Mouse (Mus musculus) MEL (cell line): ENCODE measurements around the gene Faim2. TPM values are rescaled to one million over a fixed set of nuclear protein-coding genes. Genes with fewer than 3 reads are reported as not detected.

Source experiments
- DNase-seq: peaks from one replicate; pipeline ENCODE4 v3.0.0; 2011; ENCODE audit warnings: low read depth, low spot score
- H3K27ac ChIP-seq: 2 replicates; pipeline ENCODE4 v1.5.1; 2012; ENCODE audit warnings: low read depth, mild to moderate bottlenecking, control low read depth, low read length, moderate library complexity; ENCODE audit not compliant: control insufficient read depth
- H3K27me3 ChIP-seq, 2 experiments: fragments of 150-350 bp in 1 of 2; sonication (generic) in 1 of 2; 2 replicates each; pipeline ENCODE4 v1.6.1; 2012; ENCODE audit warnings: low read length in 2 of 2, mild to moderate bottlenecking in 2 of 2, improper control_type of control experiment in 1 of 2, moderate library complexity in 1 of 2; ENCODE audit not compliant: insufficient read depth in 2 of 2, control insufficient read depth in 1 of 2
- H3K36me3 ChIP-seq, 2 experiments: 2 replicates each; pipeline ENCODE4 v1.6.1; 2012 to 2014; ENCODE audit warnings: low read length in 2 of 2, improper control_type of control experiment in 1 of 2, inconsistent platforms in 1 of 2, mild to moderate bottlenecking in 1 of 2; ENCODE audit not compliant: insufficient read depth in 2 of 2, control insufficient read depth in 1 of 2
- H3K4me1 ChIP-seq, 2 experiments: fragments of 150-350 bp in 1 of 2; sonication (generic) in 1 of 2; 2 replicates each; pipeline ENCODE4 v1.6.1; 2012; ENCODE audit warnings: low read length in 2 of 2, improper control_type of control experiment in 1 of 2, mild to moderate bottlenecking in 1 of 2; ENCODE audit not compliant: insufficient read depth in 2 of 2, control insufficient read depth in 1 of 2
- H3K4me3 ChIP-seq, 2 experiments: fragments of 150-350 bp in 1 of 2; sonication (generic) in 1 of 2; 2 replicates each; pipeline ENCODE4 v1.5.1; 2012; ENCODE audit warnings: low read depth in 2 of 2, low read length in 2 of 2, mild to moderate bottlenecking in 2 of 2, moderate library complexity in 2 of 2, control low read depth in 1 of 2, improper control_type of control experiment in 1 of 2; ENCODE audit not compliant: control insufficient read depth in 1 of 2, insufficient read depth in 1 of 2
- H3K79me2 ChIP-seq: 2 replicates; pipeline ENCODE4 v1.6.1; 2012; ENCODE audit warnings: mild to moderate bottlenecking, low read length, moderate library complexity; ENCODE audit not compliant: control insufficient read depth, poor library complexity, insufficient read depth
- H3K9ac ChIP-seq: 2 replicates; pipeline ENCODE4 v1.6.1; 2012; ENCODE audit warnings: low read depth, mild to moderate bottlenecking, control low read depth, low read length, moderate library complexity; ENCODE audit not compliant: control insufficient read depth, poor library complexity, severe bottlenecking
- H3K9me3 ChIP-seq: fragments of 150-350 bp; sonication (generic); replicated peaks from 2 replicates; pipeline ENCODE4 v1.6.1; 2012; ENCODE audit warnings: mild to moderate bottlenecking, low read length, improper control_type of control experiment, moderate library complexity; ENCODE audit not compliant: insufficient read depth
- CTCF ChIP-seq, 3 experiments: IDR thresholded peaks in 2 of 3; conservative IDR thresholded peaks in 1 of 3; 2 replicates each; pipeline ENCODE4 v1.5.1; 2011 to 2012; ENCODE audit warnings: low read length in 3 of 3, low read depth in 2 of 3, mild to moderate bottlenecking in 2 of 3, improper control_type of control experiment in 1 of 3, inconsistent platforms in 1 of 3, mixed read lengths in 1 of 3, moderate library complexity in 1 of 3; ENCODE audit not compliant: control insufficient read depth in 1 of 3, insufficient read depth in 1 of 3, poor library complexity in 1 of 3, severe bottlenecking in 1 of 3
- ELF1 ChIP-seq: IDR thresholded peaks from 2 replicates; pipeline ENCODE4 v1.6.1; 2014; ENCODE audit warnings: low read depth, mild to moderate bottlenecking, inconsistent platforms, low read length, improper control_type of control experiment, moderate library complexity
- EP300 ChIP-seq, 2 experiments: IDR thresholded peaks; 2 replicates each; pipeline ENCODE4 v1.6.1; 2011; ENCODE audit warnings: improper control_type of control experiment in 2 of 2, low read length in 2 of 2, low read depth in 1 of 2, mild to moderate bottlenecking in 1 of 2
- ETS1 ChIP-seq: IDR thresholded peaks from 2 replicates; pipeline ENCODE4 v1.6.1; 2012; ENCODE audit warnings: low read depth, mild to moderate bottlenecking, inconsistent platforms, low read length, improper control_type of control experiment, moderate library complexity
- GABPA ChIP-seq: IDR thresholded peaks from 2 replicates; pipeline ENCODE4 v1.6.1; 2012; ENCODE audit warnings: low read depth, mild to moderate bottlenecking, inconsistent platforms, low read length, improper control_type of control experiment, moderate library complexity
- GATA1 ChIP-seq: IDR thresholded peaks from 2 replicates; pipeline ENCODE4 v1.6.1; 2011; ENCODE audit warnings: low read depth, low read length, improper control_type of control experiment
- JUND ChIP-seq: IDR thresholded peaks from 2 replicates; pipeline ENCODE4 v1.6.1; 2011; ENCODE audit warnings: low read depth, mild to moderate bottlenecking, improper control_type of control experiment, low read length
- KAT2A ChIP-seq: conservative IDR thresholded peaks from 2 replicates; pipeline ENCODE4 v1.6.1; 2012; ENCODE audit warnings: low read depth, low read length, improper control_type of control experiment, inconsistent platforms
- MAX ChIP-seq: IDR thresholded peaks from 2 replicates; pipeline ENCODE4 v1.6.1; 2011; ENCODE audit warnings: low read length, improper control_type of control experiment
- MAZ ChIP-seq: IDR thresholded peaks from 2 replicates; pipeline ENCODE4 v1.6.1; 2012; ENCODE audit warnings: low read depth, mild to moderate bottlenecking, inconsistent platforms, low read length, improper control_type of control experiment
- MYB ChIP-seq: IDR thresholded peaks from 2 replicates; pipeline ENCODE4 v1.6.1; 2011; ENCODE audit warnings: mild to moderate bottlenecking, low read depth, low read length, improper control_type of control experiment
- NELFE ChIP-seq: IDR thresholded peaks from 2 replicates; pipeline ENCODE4 v1.6.1; 2011; ENCODE audit warnings: low read depth, low read length, improper control_type of control experiment
- NRF1 ChIP-seq: IDR thresholded peaks from 2 replicates; pipeline ENCODE4 v1.6.1; 2014; ENCODE audit warnings: low read depth, mild to moderate bottlenecking, inconsistent platforms, low read length, improper control_type of control experiment, moderate library complexity; ENCODE audit not compliant: poor library complexity, insufficient read depth, severe bottlenecking
- POLR2AphosphoS2 ChIP-seq: IDR thresholded peaks from 2 replicates; pipeline ENCODE4 v1.6.1; 2011; ENCODE audit warnings: low read length, improper control_type of control experiment
- RAD21 ChIP-seq: IDR thresholded peaks from 2 replicates; pipeline ENCODE4 v1.6.1; 2011; ENCODE audit warnings: mild to moderate bottlenecking, low read depth, low read length, improper control_type of control experiment
- RCOR1 ChIP-seq: IDR thresholded peaks from 2 replicates; pipeline ENCODE4 v1.6.1; 2012; ENCODE audit warnings: low read depth, mild to moderate bottlenecking, inconsistent platforms, low read length, improper control_type of control experiment
- SIN3A ChIP-seq: IDR thresholded peaks from 2 replicates; pipeline ENCODE4 v1.6.1; 2012; ENCODE audit warnings: low read length, improper control_type of control experiment, inconsistent platforms
- SMC3 ChIP-seq: IDR thresholded peaks from 2 replicates; pipeline ENCODE4 v1.6.1; 2011; ENCODE audit warnings: low read depth, low read length, improper control_type of control experiment
- TAL1 ChIP-seq: IDR thresholded peaks from 2 replicates; pipeline ENCODE4 v1.6.1; 2012; ENCODE audit warnings: mild to moderate bottlenecking, inconsistent platforms, low read length, moderate library complexity, mixed read lengths
- TBP ChIP-seq: IDR thresholded peaks from 2 replicates; pipeline ENCODE4 v1.8.0; 2011; ENCODE audit warnings: low read depth, low read length, improper control_type of control experiment
- ZC3H11A ChIP-seq: IDR thresholded peaks from 2 replicates; pipeline ENCODE4 v1.6.1; 2012; ENCODE audit warnings: low read depth, mild to moderate bottlenecking, inconsistent platforms, low read length, improper control_type of control experiment
- ZNF384 ChIP-seq: IDR thresholded peaks from 2 replicates; pipeline ENCODE4 v1.6.1; 2012; ENCODE audit warnings: low read depth, mild to moderate bottlenecking, inconsistent platforms, low read length, improper control_type of control experiment
- polyA plus RNA-seq, 2 experiments: library from polyadenylated mRNA; stranded (reverse) in 1 of 2; unstranded in 1 of 2; fragments of >175 nt in 1 of 2; fragments of >200 nt in 1 of 2; gene quantifications; 2 replicates each; pipeline versions ENCODE4 v1.2.1 to v1.2.4; 2012; ENCODE audit warnings: low replicate concordance in 2 of 2, low read depth in 1 of 2; ENCODE audit not compliant: insufficient read length in 2 of 2, insufficient read depth in 1 of 2, missing spikeins in 1 of 2
- total RNA-seq: library from RNA; depleted of rRNA; stranded (reverse); fragments of 300-350 nt; gene quantifications from 2 replicates; pipeline ENCODE4 v1.2.3, GENCODE M21; 2012

The Faim2 gene
- total and polyA plus RNA-seq, 3 experiments = 0.06 to 0.08 TPM; not detected in 1

DNA sequence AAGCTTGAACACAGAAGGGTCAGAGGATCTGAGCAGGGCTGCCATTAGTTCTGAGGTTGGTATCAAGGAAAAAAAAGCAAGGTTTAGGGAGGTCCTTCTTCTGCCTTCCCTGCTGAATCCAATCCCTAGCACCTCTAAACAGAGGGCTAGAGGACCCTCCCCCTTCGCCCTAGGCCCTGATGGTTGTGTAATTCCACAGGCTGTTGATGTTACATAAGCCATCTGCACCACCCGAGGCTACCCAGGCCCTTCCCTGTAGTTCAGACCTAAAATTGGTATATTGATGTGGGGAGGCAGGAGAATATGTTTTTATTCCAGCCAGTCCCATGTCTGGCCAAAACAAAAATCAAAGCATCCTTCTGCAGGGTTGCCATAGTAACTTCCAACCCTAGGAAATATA is 1.3 kb downstream of the Faim2 start:
- peaks cover 10 to 17% of the 10 kb centered on the region in 2 experiments for H3K27me3 ChIP-seq

GRCm38 (mm10) chr15:99520306-99520705 is 7.7 kb downstream of the Faim2 start:
- Histone ChIP-seq H3K27ac (no peak overlapping the region), H3K9ac (no peak overlapping the region), H3K36me3 (no peaks in the 10 kb centered on the region), H3K4me1 (0 out of 4 replicates have a peak, but pooled peaks cover 0 to 2% of the 10 kb centered on the region in 2 experiments), H3K79me2 (no peaks in the 10 kb centered on the region), H3K27me3 (peaks cover 3 to 5% of the 10 kb centered on the region in 2 experiments; a peak in 3 of 4 replicates), H3K4me3 (no peak overlapping the region), H3K9me3 (no peaks in the 10 kb centered on the region)
- peak; percentile 27; the same call in 1 of the 2 replicates for TF ChIP-seq GATA1
- peak; percentile 9; the same call in 1 of the 2 replicates for TF ChIP-seq TAL1
- no peak for TF ChIP-seq KAT2A
- DNase-seq = peak; percentile 70

More for the DNA sequence above, 1.3 kb downstream of the Faim2 start:
- no peak for DNase-seq
- TF ChIP-seq ETS1 (no peak), CTCF (IDR thresholded peaks at IDR 0.05 in 2 of 3, conservative IDR thresholded peaks at IDR 0.05 in 1 of 3; ENCODE audit: control insufficient read depth in 1 of 3, insufficient read depth in 1 of 3, low read depth in 2 of 3, low read length in 3 of 3, poor library complexity in 1 of 3, severe bottlenecking in 1 of 3) (no peak), NRF1 (no peak), EP300 (IDR thresholded peaks at IDR 0.05; ENCODE audit: low read depth in 1 of 2, low read length in 2 of 2) (no peak), GATA1 (no peak), SIN3A (no peak), ZNF384 (no peak), KAT2A (no peak), ZC3H11A (no peak), JUND (no peak), GABPA (no peak)
- TF ChIP-seq, all 39 proteins: peak for 0
- no peaks in the 10 kb centered on the region for H3K4me1 ChIP-seq
- no peak overlapping the region for H3K27ac ChIP-seq
- no peaks in the 10 kb centered on the region for H3K36me3 ChIP-seq
- H3K9ac ChIP-seq = no peak overlapping the region
- H3K79me2 ChIP-seq = no peaks in the 10 kb centered on the region
- no peaks in the 10 kb centered on the region for H3K9me3 ChIP-seq
- H3K4me3 ChIP-seq = no peak overlapping the region

DNA sequence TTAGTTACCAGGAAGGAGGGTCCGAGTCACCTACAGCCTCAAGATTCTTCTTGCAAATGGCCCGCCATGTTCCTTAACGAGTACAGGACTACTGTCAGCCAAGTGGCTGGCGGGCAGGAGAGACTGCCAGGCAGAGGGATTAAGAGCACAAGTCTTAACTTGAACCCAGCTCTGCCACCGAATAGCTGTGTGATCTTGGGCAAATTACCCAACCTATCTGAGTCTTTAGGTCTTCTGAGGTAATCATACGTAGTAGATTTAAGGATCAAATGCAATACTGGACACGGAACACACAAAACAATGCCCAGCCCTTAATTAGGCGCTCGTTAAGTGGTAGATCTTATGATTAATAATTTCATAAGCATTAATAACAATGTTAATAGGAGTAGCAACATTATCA is 8.3 kb downstream of the Faim2 start:
- Histone ChIP-seq H3K27me3 (peaks cover 3 to 5% of the 10 kb centered on the region in 2 experiments; a peak in 3 of 4 replicates), H3K9me3 (no peaks in the 10 kb centered on the region), H3K4me1 (0 out of 4 replicates have a peak, but pooled peaks cover 0 to 2% of the 10 kb centered on the region in 2 experiments)
- DNase-seq = no peak
- no peak for TF ChIP-seq ELF1
- no peak for TF ChIP-seq RAD21
- no peak for TF ChIP-seq MYB
- no peak for TF ChIP-seq MAX
- no peak for TF ChIP-seq TBP
- no peak for TF ChIP-seq POLR2AphosphoS2
- no peak for TF ChIP-seq SMC3
- TF ChIP-seq RCOR1 = no peak
- no peak for TF ChIP-seq EP300 (IDR thresholded peaks at IDR 0.05; ENCODE audit: low read depth in 1 of 2, low read length in 2 of 2)
- no peak for TF ChIP-seq ETS1
- TF ChIP-seq ZC3H11A = no peak
- no peak for TF ChIP-seq MAZ
- no peak for TF ChIP-seq NELFE
- TF ChIP-seq, all 39 proteins: peak for 0
- Histone ChIP-seq H3K79me2 (no peaks in the 10 kb centered on the region), H3K36me3 (no peaks in the 10 kb centered on the region), H3K4me3 (no peak overlapping the region), H3K9ac (no peak overlapping the region), H3K27ac (no peak overlapping the region)
